Comparison of ENCODE assay signal across 33 mouse cellular contexts in genomic region chr3:153065890-153066289, GRCm38 (mm10).
"Had no signal": no experiment of that assay in that cellular context is flagged by ENCODE, and none has a peak within 500 bp of the region (broad histone marks: within the 10 kb centered on the region; RNA-seq: fewer than 3 reads in every experiment).

No protein-coding gene starts in this region.

- DNase-seq: heart, postnatal 10 days; heart, postnatal 14 days; heart, postnatal 36 days; heart, postnatal 4 days; kidney, adult 11 months; kidney, adult 18-20 months; kidney, adult 2 months; kidney, adult 8-10 months; kidney, adult 9 months; kidney, postnatal 10 days; kidney, postnatal 14 days; kidney, postnatal 25 days; kidney, postnatal 36 days; kidney, postnatal 4 days; layer of hippocampus, adult 9-11 months; layer of hippocampus, postnatal 36 days had no signal

- ATAC-seq: hindbrain, embryonic 16.5 days; hindbrain, postnatal 0 days; inflammation-experienced regulatory T-cells, adult 6 months; intestine, embryonic 15.5 days; intestine, embryonic 16.5 days; intestine, postnatal 0 days had no signal

- H3K27me3 ChIP-seq: heart, embryonic 13.5 days; heart, embryonic 15.5 days; hindbrain, embryonic 12.5 days; hindbrain, embryonic 13.5 days; hindbrain, embryonic 15.5 days; intestine, embryonic 15.5 days; kidney, embryonic 15.5 days had no signal

- H3K4me2 ChIP-seq: heart, embryonic 13.5 days; heart, embryonic 15.5 days; hindbrain, embryonic 12.5 days; hindbrain, embryonic 13.5 days; hindbrain, embryonic 14.5 days; hindbrain, embryonic 15.5 days; intestine, embryonic 15.5 days; kidney, embryonic 15.5 days had no signal

- H3K4me1 ChIP-seq: heart, embryonic 15.5 days; hindbrain, embryonic 10.5 days; hindbrain, embryonic 12.5 days; hindbrain, embryonic 13.5 days; hindbrain, embryonic 15.5 days; intestine, embryonic 15.5 days; kidney, embryonic 15.5 days had no signal

- H3K27ac ChIP-seq: heart, embryonic 13.5 days; heart, embryonic 15.5 days; hindbrain, embryonic 10.5 days; hindbrain, embryonic 12.5 days; hindbrain, embryonic 13.5 days; hindbrain, embryonic 14.5 days; hindbrain, embryonic 15.5 days; hindbrain, postnatal 0 days; intestine, embryonic 15.5 days; kidney, embryonic 15.5 days; kidney, postnatal 0 days; layer of hippocampus, adult 2 months; left cerebral cortex, adult 2 months had no signal

- H3K9ac ChIP-seq: heart, embryonic 13.5 days; heart, embryonic 15.5 days; hindbrain, embryonic 12.5 days; hindbrain, embryonic 13.5 days; hindbrain, embryonic 14.5 days; hindbrain, embryonic 15.5 days; intestine, embryonic 15.5 days; kidney, embryonic 15.5 days had no signal

- H3K4me3 ChIP-seq: heart, embryonic 13.5 days; heart, embryonic 15.5 days; hindbrain, embryonic 10.5 days; hindbrain, embryonic 12.5 days; hindbrain, embryonic 13.5 days; hindbrain, embryonic 15.5 days; intestine, embryonic 15.5 days; kidney, embryonic 15.5 days; layer of hippocampus, adult 2 months; left cerebral cortex, adult 2 months had no signal

- H3K36me3 ChIP-seq: heart, embryonic 13.5 days; heart, embryonic 15.5 days; hindbrain, embryonic 10.5 days; hindbrain, embryonic 12.5 days; hindbrain, embryonic 13.5 days; hindbrain, embryonic 15.5 days; intestine, embryonic 15.5 days; kidney, embryonic 15.5 days had no signal

- H3K9me3 ChIP-seq: heart, embryonic 13.5 days; heart, embryonic 15.5 days; hindbrain, embryonic 10.5 days; hindbrain, embryonic 12.5 days; hindbrain, embryonic 13.5 days; hindbrain, embryonic 15.5 days; intestine, embryonic 15.5 days; kidney, embryonic 15.5 days had no signal
